Mouse (Mus musculus): ENCODE measurements around the gene Strip2. TPM values are rescaled to one million over a fixed set of nuclear protein-coding genes. Genes with fewer than 3 reads are reported as not detected.
A peak's percentile ranks its signal among the peaks of the same experiment; 100 is the strongest.

Gene Strip2
- polyA plus RNA-seq, 1 experiment from 2014 or later: 4.9 TPM

DNA sequence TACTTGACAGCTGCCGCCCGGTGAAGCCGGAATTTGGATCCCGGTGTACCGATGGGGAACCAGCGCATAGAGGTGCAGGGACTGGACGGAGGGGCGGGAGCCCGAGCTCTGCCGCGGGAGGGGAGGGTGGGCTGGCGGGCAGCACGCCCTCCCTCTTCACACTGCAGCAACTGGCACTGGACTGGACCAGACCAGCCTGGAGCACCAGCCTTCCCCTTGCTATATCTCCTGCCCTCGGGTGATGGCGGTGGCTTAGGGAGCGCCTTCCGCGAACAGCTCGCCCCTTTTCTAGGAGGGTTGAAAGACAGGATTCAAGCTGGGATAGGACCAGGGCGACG lies 540 bp downstream of the Strip2 start:
- Histone ChIP-seq H3K9me3 (ENCODE audit: control insufficient read depth, low read length) (no peaks in the 10 kb centered on the region), H3K27ac (ENCODE audit: low read length) (no peak overlapping the region), H3K27me3 (replicated peaks; ENCODE audit: control insufficient read depth, insufficient read depth, low read length) (peaks cover 12% of the 10 kb centered on the region), H3K4me2 (ENCODE audit: low read length) (peak overlapping the region; percentile 96), H3K4me1 (replicated peaks; ENCODE audit: control insufficient read depth, insufficient read depth, low read length) (peaks cover 4% of the 10 kb centered on the region), H3K36me3 (ENCODE audit: control insufficient read depth, insufficient read depth) (no peaks in the 10 kb centered on the region), H3K9ac (replicated peaks; ENCODE audit: low read depth, low read length) (peak overlapping the region; percentile 72), H3K4me3 (replicated peaks; ENCODE audit: low read length) (peak overlapping the region; percentile 93)
- peak; percentile 51 for ATAC-seq
- WGBS: under 1% methylated on average over 20 of the region's 21 CpGs

DNA sequence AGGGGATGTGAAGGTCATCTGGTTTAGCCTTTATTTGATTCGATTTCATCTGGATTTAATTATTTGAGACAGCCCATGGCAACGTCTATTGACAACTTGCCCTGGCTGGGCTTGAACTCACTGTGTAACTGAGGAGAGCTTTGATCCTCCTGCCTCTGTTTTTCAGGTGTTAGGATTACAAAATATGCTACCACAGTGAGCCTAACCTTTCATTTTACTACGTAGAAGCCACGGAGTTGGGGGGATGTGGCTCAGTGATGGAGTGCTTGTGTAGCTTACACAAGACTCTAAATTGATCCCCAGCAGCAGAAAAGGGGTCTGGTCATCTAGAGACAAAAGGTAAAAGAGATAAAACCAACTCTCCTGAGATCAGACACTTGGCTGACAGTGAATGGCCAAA lies 1.1 kb downstream of the Strip2 start:
- H3K36me3 ChIP-seq (ENCODE audit: control insufficient read depth, insufficient read depth): no peaks in the 10 kb centered on the region
- peaks cover 12% of the 10 kb centered on the region for H3K27me3 ChIP-seq (replicated peaks; ENCODE audit: control insufficient read depth, insufficient read depth, low read length)
- no peak overlapping the region for H3K4me3 ChIP-seq (replicated peaks; ENCODE audit: low read length)
- H3K9ac ChIP-seq (replicated peaks; ENCODE audit: low read depth, low read length): no peak overlapping the region
- ATAC-seq: no peak
- no peak overlapping the region for H3K27ac ChIP-seq (ENCODE audit: low read length)
- peaks cover 4% of the 10 kb centered on the region for H3K4me1 ChIP-seq (replicated peaks; ENCODE audit: control insufficient read depth, insufficient read depth, low read length)
- no peak overlapping the region for H3K4me2 ChIP-seq (ENCODE audit: low read length)
- no peaks in the 10 kb centered on the region for H3K9me3 ChIP-seq (ENCODE audit: control insufficient read depth, low read length)
- WGBS: 45% methylated on average over 4 of the region's 4 CpGs

DNA sequence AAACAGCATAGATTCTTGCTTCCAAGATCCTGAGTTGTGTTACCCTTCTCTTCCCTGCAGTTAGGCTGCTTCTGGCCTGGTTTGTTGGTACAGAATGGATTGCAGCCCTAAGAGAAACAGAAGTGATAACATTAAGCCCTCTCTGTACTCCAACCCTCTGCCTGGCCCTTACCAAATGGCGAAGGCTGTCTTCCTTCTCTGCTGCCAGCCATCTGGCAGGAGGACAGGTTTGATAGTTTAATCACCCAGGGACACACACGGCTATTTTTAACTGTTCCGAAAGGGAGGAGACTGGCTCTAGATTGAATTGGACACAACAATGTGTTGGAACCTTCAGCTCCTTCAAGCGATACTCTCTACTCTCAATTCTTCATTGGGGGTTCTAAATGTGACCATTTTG lies 6.7 kb downstream of the Strip2 start:
- no peak overlapping the region for H3K9ac ChIP-seq (replicated peaks; ENCODE audit: low read depth, low read length)
- no peaks in the 10 kb centered on the region for H3K4me1 ChIP-seq (replicated peaks; ENCODE audit: control insufficient read depth, insufficient read depth, low read length)
- no peak overlapping the region for H3K4me3 ChIP-seq (replicated peaks; ENCODE audit: low read length)
- H3K4me2 ChIP-seq (ENCODE audit: low read length): no peak overlapping the region
- H3K36me3 ChIP-seq (ENCODE audit: control insufficient read depth, insufficient read depth): no peaks in the 10 kb centered on the region
- H3K27me3 ChIP-seq (replicated peaks; ENCODE audit: control insufficient read depth, insufficient read depth, low read length): no peaks in the 10 kb centered on the region
- no peak for ATAC-seq
- WGBS: 68% methylated on average over 4 of the region's 4 CpGs
- H3K27ac ChIP-seq (ENCODE audit: low read length): no peak overlapping the region
- no peaks in the 10 kb centered on the region for H3K9me3 ChIP-seq (ENCODE audit: control insufficient read depth, low read length)

DNA sequence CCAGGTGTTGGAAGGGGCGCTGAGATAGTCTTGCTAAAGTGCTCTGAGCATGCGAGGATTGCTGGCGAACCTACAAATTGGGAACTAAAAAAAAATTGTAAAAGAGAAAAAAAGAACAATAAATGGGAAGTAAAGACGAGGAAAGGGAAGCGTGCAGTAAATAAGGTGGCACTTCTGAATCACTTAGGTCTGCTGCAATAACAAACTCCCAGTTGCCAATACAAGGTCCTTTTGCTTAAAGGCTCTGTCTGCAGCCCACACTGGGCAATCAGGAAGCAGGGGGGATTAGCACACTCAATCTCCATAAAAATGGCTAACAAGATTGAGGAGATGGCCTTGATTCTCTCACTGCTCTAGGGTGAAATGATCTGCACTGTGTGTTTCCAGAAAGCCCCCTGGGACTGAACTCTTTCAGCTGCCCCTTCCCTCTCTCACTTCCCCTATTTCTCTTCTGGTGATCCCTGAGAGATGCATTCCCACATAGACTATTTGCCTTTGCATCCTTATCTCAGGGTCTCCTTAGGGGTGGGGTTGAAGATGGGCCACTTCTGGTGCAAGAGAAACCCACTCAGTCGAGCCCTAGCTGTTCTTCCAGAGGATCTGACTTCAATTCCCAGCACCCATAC lies 8.9 kb downstream of the Strip2 start:
- Histone ChIP-seq H3K9ac (replicated peaks; ENCODE audit: low read depth, low read length) (no peak overlapping the region), H3K9me3 (ENCODE audit: control insufficient read depth, low read length) (no peaks in the 10 kb centered on the region), H3K27ac (ENCODE audit: low read length) (no peak overlapping the region), H3K4me2 (ENCODE audit: low read length) (no peak overlapping the region), H3K4me3 (replicated peaks; ENCODE audit: low read length) (no peak overlapping the region), H3K4me1 (replicated peaks; ENCODE audit: control insufficient read depth, insufficient read depth, low read length) (no peaks in the 10 kb centered on the region), H3K36me3 (ENCODE audit: control insufficient read depth, insufficient read depth) (no peaks in the 10 kb centered on the region), H3K27me3 (replicated peaks; ENCODE audit: control insufficient read depth, insufficient read depth, low read length) (no peaks in the 10 kb centered on the region)
- 69% methylated on average over 6 of the region's 6 CpGs for WGBS
- no peak for ATAC-seq

DNA sequence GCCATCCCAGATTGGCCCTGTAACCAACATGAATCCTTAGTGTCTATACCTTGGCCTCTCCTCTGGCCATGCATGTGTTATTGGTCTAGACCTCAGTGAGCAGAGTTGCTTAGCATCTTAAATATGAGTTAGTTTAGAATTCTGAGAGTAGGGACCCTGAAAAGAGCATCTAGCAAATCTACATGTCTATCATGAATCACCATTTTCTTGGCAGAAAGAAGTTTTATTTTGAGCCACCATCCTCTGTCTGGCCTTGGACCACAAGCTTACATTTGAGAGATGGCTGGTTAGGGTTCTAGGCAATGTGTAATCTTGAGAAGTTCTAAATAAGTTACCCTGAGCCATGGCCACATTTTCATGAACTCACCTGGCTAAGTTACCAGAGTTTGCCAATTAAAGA lies 13.3 kb downstream of the Strip2 start:
- ATAC-seq: no peak

DNA sequence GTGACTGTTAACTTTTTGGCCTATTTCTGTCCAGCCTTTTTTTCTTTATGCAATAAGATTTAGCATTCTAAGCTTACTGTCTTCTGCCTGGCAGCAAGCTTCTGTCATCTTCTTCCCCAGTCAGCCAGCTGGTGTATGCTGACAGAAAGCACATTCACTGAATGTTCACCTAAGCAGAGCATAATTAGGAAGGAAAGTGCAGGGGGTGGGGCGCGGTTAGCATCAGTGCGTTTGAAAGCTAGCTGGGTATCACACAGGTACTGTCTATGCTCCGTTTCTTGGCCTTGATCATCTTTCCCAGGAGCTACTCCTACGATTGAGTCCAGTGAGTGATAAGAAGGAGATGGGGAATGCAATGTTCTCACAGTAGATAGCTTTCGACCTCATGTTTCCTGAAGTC lies 13.9 kb downstream of the Strip2 start:
- Histone ChIP-seq H3K4me1 (replicated peaks; ENCODE audit: control insufficient read depth, insufficient read depth, low read length) (no peaks in the 10 kb centered on the region), H3K27ac (ENCODE audit: low read length) (no peak overlapping the region), H3K27me3 (replicated peaks; ENCODE audit: control insufficient read depth, insufficient read depth, low read length) (no peaks in the 10 kb centered on the region), H3K4me2 (ENCODE audit: low read length) (no peak overlapping the region), H3K36me3 (ENCODE audit: control insufficient read depth, insufficient read depth) (no peaks in the 10 kb centered on the region), H3K9ac (replicated peaks; ENCODE audit: low read depth, low read length) (no peak overlapping the region), H3K4me3 (replicated peaks; ENCODE audit: low read length) (no peak overlapping the region), H3K9me3 (ENCODE audit: control insufficient read depth, low read length) (no peaks in the 10 kb centered on the region)
- 85% methylated on average over 6 of the region's 6 CpGs for WGBS
- ATAC-seq: no peak

More for the DNA sequence above, 13.3 kb downstream of the Strip2 start:
- no peaks in the 10 kb centered on the region for H3K4me1 ChIP-seq (replicated peaks; ENCODE audit: control insufficient read depth, insufficient read depth, low read length)
- H3K9ac ChIP-seq (replicated peaks; ENCODE audit: low read depth, low read length): no peak overlapping the region
- no peak overlapping the region for H3K27ac ChIP-seq (ENCODE audit: low read length)
- H3K9me3 ChIP-seq (ENCODE audit: control insufficient read depth, low read length): no peaks in the 10 kb centered on the region
- H3K27me3 ChIP-seq (replicated peaks; ENCODE audit: control insufficient read depth, insufficient read depth, low read length): no peaks in the 10 kb centered on the region
- H3K36me3 ChIP-seq (ENCODE audit: control insufficient read depth, insufficient read depth): no peaks in the 10 kb centered on the region
- H3K4me3 ChIP-seq (replicated peaks; ENCODE audit: low read length): no peak overlapping the region
- H3K4me2 ChIP-seq (ENCODE audit: low read length): no peak overlapping the region

DNA sequence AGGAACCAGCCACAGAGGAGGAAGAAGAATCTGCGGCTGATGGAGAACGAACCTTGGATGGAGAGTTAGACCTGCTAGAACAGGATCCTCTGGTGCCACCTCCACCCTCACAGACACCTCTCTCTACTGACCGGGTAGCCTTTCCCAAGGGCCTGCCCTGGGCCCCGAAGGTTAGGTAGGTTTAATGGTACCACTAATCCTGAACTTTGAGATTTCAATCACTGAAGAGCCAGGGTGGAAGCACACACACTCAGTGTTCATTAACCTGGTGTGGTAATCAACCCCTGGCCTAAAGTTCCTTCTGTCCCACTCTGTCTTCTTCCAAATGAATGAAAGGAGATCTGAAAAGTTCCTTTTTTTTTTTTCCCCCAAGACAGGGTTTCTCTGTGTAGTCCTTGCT lies 14.4 kb downstream of the Strip2 start:
- WGBS: 91% methylated on average over 4 of the region's 4 CpGs
- no peak for ATAC-seq
- Histone ChIP-seq H3K36me3 (ENCODE audit: control insufficient read depth, insufficient read depth) (no peaks in the 10 kb centered on the region), H3K4me2 (ENCODE audit: low read length) (no peak overlapping the region), H3K9me3 (ENCODE audit: control insufficient read depth, low read length) (no peaks in the 10 kb centered on the region), H3K27me3 (replicated peaks; ENCODE audit: control insufficient read depth, insufficient read depth, low read length) (no peaks in the 10 kb centered on the region), H3K27ac (ENCODE audit: low read length) (no peak overlapping the region), H3K4me1 (replicated peaks; ENCODE audit: control insufficient read depth, insufficient read depth, low read length) (no peaks in the 10 kb centered on the region), H3K4me3 (replicated peaks; ENCODE audit: low read length) (no peak overlapping the region), H3K9ac (replicated peaks; ENCODE audit: low read depth, low read length) (no peak overlapping the region)

DNA sequence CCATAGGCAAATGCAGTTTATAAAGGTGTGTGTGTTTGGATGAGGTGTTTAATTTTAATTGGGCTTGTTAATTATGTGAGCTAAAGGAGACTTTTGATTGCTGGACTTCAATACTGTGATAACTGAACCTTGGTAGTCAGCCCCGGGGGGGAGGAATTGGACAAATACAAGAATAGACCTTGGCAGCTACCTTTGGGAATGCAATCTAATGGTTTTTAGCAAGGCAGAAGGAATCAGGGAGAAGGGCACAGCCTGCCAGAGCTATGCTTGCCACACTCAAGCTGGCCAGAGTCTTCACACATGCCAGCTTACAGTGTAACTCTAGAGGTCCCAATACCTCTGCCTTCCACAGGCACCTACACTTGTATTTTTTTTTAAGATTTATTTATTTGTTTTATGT lies 18.9 kb downstream of the Strip2 start:
- H3K4me3 ChIP-seq (replicated peaks; ENCODE audit: low read length): no peak overlapping the region

DNA sequence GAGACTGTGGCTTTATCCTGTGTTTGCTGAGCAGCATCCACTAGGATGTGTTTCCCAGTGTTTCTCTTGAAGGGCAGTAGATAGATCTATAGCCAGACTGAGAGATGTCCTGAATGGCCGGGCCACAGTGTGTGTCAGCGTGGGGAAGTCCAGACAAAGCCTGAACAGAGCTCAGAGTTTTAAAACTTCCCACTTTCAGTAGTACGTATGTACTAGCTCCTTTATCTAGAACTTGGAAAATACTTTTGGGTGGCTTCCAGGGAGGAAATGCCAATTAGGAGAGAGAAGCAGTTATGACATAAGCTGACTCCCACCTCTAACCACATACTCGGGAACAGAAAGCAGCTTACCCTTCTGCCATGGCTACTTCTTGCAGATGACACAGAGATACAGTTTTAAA lies 23.6 kb downstream of the Strip2 start:
- Histone ChIP-seq H3K27ac (ENCODE audit: low read length) (no peak overlapping the region), H3K9ac (replicated peaks; ENCODE audit: low read depth, low read length) (no peak overlapping the region), H3K9me3 (ENCODE audit: control insufficient read depth, low read length) (no peaks in the 10 kb centered on the region), H3K27me3 (replicated peaks; ENCODE audit: control insufficient read depth, insufficient read depth, low read length) (no peaks in the 10 kb centered on the region), H3K4me2 (ENCODE audit: low read length) (no peak overlapping the region), H3K4me3 (replicated peaks; ENCODE audit: low read length) (no peak overlapping the region), H3K4me1 (replicated peaks; ENCODE audit: control insufficient read depth, insufficient read depth, low read length) (peaks cover 4% of the 10 kb centered on the region), H3K36me3 (ENCODE audit: control insufficient read depth, insufficient read depth) (no peaks in the 10 kb centered on the region)
- WGBS: 66% methylated on average over 4 of the region's 4 CpGs
- no peak for ATAC-seq

More for the DNA sequence above, 18.9 kb downstream of the Strip2 start:
- ATAC-seq: no peak
- no peak overlapping the region for H3K9ac ChIP-seq (replicated peaks; ENCODE audit: low read depth, low read length)
- no peaks in the 10 kb centered on the region for H3K27me3 ChIP-seq (replicated peaks; ENCODE audit: control insufficient read depth, insufficient read depth, low read length)
- no peak overlapping the region for H3K4me2 ChIP-seq (ENCODE audit: low read length)
- WGBS: 60% methylated on average over 1 of the region's 1 CpGs
- no peaks in the 10 kb centered on the region for H3K9me3 ChIP-seq (ENCODE audit: control insufficient read depth, low read length)
- H3K27ac ChIP-seq (ENCODE audit: low read length): no peak overlapping the region
- no peaks in the 10 kb centered on the region for H3K4me1 ChIP-seq (replicated peaks; ENCODE audit: control insufficient read depth, insufficient read depth, low read length)
- H3K36me3 ChIP-seq (ENCODE audit: control insufficient read depth, insufficient read depth): no peaks in the 10 kb centered on the region

DNA sequence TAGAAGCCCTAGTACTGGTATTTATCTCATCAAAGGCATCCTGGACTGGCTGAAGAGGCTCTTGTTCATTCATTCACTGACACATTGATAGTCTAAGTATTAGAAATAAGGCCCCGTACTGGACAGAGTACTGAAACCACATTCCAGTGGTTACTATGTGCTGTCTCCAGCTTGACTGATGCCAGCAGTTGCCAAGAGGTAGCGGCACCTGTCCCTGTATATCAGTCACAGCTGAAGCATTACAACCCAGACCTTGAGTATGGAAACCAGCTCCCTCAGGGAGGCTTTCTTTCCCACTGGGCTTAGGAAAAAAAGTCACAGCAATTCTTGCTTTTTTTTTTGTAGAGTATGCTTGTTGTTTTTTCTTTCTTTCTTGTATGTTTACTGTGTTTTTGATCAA lies 24.2 kb downstream of the Strip2 start:
- no peak for ATAC-seq
- 85% methylated on average over 2 of the region's 2 CpGs for WGBS
- Histone ChIP-seq H3K4me2 (ENCODE audit: low read length) (no peak overlapping the region), H3K4me1 (replicated peaks; ENCODE audit: control insufficient read depth, insufficient read depth, low read length) (peaks cover 4% of the 10 kb centered on the region), H3K27ac (ENCODE audit: low read length) (no peak overlapping the region), H3K9ac (replicated peaks; ENCODE audit: low read depth, low read length) (no peak overlapping the region), H3K4me3 (replicated peaks; ENCODE audit: low read length) (no peak overlapping the region), H3K9me3 (ENCODE audit: control insufficient read depth, low read length) (no peaks in the 10 kb centered on the region), H3K27me3 (replicated peaks; ENCODE audit: control insufficient read depth, insufficient read depth, low read length) (no peaks in the 10 kb centered on the region), H3K36me3 (ENCODE audit: control insufficient read depth, insufficient read depth) (no peaks in the 10 kb centered on the region)

Measured in forebrain, embryonic 16.5 days (tissue).